Comparison of ENCODE assay signal across 9 mouse cellular contexts in the genomic region with DNA sequence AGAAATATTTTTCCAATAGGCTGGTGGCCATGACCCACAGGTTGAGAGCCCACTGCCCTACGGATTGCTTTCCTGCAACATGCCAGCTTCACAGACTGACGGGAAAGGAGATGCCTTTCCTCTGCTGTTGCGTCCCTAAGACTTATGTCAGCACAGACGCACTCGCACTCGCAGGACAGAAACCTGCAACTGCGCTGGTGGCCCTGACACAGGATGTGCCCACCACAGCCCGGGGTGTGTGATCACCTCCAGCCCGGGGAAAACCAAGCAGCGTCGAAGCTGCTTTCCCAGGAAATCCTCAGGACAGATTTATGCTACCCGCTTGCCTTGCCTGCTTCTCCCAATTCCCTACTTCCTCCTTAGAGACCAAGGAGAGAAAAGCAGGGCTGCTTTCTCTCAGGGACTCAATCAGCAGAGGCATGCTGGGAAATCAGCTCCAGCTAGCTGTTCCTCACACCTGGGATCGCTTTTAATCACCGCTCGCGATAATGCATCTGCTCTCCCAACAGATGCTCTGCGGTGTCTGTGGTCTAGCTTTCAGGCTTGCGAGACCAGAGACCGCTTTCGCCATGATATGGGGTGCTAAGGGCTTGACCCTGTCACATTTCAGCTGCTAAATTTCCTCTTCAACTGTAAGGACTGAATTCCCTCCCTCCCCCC. TPM values are rescaled to one million over a fixed set of nuclear protein-coding genes. Genes with fewer than 3 reads are reported as not detected.
DNase-seq lines count a peak whose midpoint lies in the region; ATAC-seq and TF ChIP-seq lines count a peak whose summit lies in the region.
"Had no signal": no experiment of that assay in that cellular context is flagged by ENCODE, and none has a peak within 500 bp of the region (broad histone marks: within the 10 kb centered on the region; RNA-seq: fewer than 3 reads in every experiment).

No protein-coding gene starts in this region.

- 9% methylated on average over 20 of the region's 20 CpGs for WGBS in heart, postnatal 0 days
- WGBS in heart, adult 2 months: 16% methylated on average over 20 of the region's 20 CpGs
- WGBS in forebrain, embryonic 15.5 days: 36% methylated on average over 20 of the region's 20 CpGs
- WGBS in liver, embryonic 14.5 days (ENCODE audit: insufficient replicate concordance): 6% methylated on average over 20 of the region's 20 CpGs

- ATAC-seq in heart, postnatal 0 days (ENCODE audit: insufficient read depth, low read depth): no peak
- peak; percentile 43; the same call in 1 of the 2 replicates for ATAC-seq in forebrain, embryonic 15.5 days (replicated peaks)
- ATAC-seq in liver, embryonic 14.5 days (ENCODE audit: insufficient read depth): no peak

- no peaks in the 10 kb centered on the region for H3K27me3 ChIP-seq in heart, postnatal 0 days (ENCODE audit: control insufficient read depth, insufficient read depth, low read length)
- no peaks in the 10 kb centered on the region for H3K27me3 ChIP-seq in heart, adult 2 months (ENCODE audit: control insufficient read depth, insufficient read depth, low read length)
- H3K27me3 ChIP-seq in forebrain, embryonic 15.5 days: no peaks in the 10 kb centered on the region
- no peaks in the 10 kb centered on the region for H3K27me3 ChIP-seq in liver, embryonic 14.5 days (ENCODE audit: control insufficient read depth, insufficient read depth, low read length)

- TF ChIP-seq EP300 in heart, postnatal 0 days (IDR thresholded peaks at IDR 0.05; ENCODE audit: low read depth): no peak
- no peak for TF ChIP-seq EP300 in heart, adult 2 months (IDR thresholded peaks at IDR 0.05; ENCODE audit: insufficient read depth, low read depth, low read length)
- TF ChIP-seq EP300 in liver, embryonic 14.5 days (IDR thresholded peaks at IDR 0.05; ENCODE audit: low read depth): no peak

- no peak for DNase-seq in heart, postnatal 0 days (ENCODE audit: low spot score)
- no peak for DNase-seq in heart, adult 2 months
- peak; percentile 67 for DNase-seq in brain, adult 2 months (ENCODE audit: low read depth, low spot score)
- DNase-seq in liver, embryonic 14.5 days (ENCODE audit: low read depth in 3 of 3, low spot score in 3 of 3): no peak
- DNase-seq in thymus, postnatal 0 days (ENCODE audit: low spot score): peak; percentile 43
- DNase-seq in urinary bladder, adult 2 months (ENCODE audit: low spot score): no peak
- no peak for DNase-seq in gastrocnemius, postnatal 36 days

- no peak overlapping the region for H3K27ac ChIP-seq in heart, postnatal 0 days (ENCODE audit: low read depth)
- no peak overlapping the region for H3K27ac ChIP-seq in heart, adult 2 months
- H3K27ac ChIP-seq in forebrain, embryonic 15.5 days (replicated peaks): peak overlapping the region; percentile 63
- no peak overlapping the region for H3K27ac ChIP-seq in liver, embryonic 14.5 days

- 0 out of 2 replicates have a peak, but pooled peaks cover 3% of the 10 kb centered on the region for H3K4me1 ChIP-seq in heart, postnatal 0 days (ENCODE audit: control insufficient read depth, insufficient read depth)
- no peaks in the 10 kb centered on the region for H3K4me1 ChIP-seq in heart, adult 2 months (ENCODE audit: control insufficient read depth, insufficient read depth, low read length)
- peaks cover 6% of the 10 kb centered on the region for H3K4me1 ChIP-seq in forebrain, embryonic 15.5 days
- H3K4me1 ChIP-seq in liver, embryonic 14.5 days (replicated peaks; ENCODE audit: control insufficient read depth in 2 of 2, insufficient read depth in 2 of 2, low read length in 1 of 2): peaks cover 0 to 1% of the 10 kb centered on the region in 2 experiments; a peak in 1 of 4 replicates

- peak overlapping the region; percentile 39; the same call in 1 of the 2 replicates for H3K9ac ChIP-seq in heart, postnatal 0 days (replicated peaks; ENCODE audit: low read depth, low read length)
- no peak overlapping the region for H3K9ac ChIP-seq in heart, adult 2 months (ENCODE audit: low read depth, low read length)
- H3K9ac ChIP-seq in forebrain, embryonic 15.5 days (replicated peaks): peak overlapping the region; percentile 42
- no peak overlapping the region for H3K9ac ChIP-seq in liver, embryonic 14.5 days (replicated peaks)

- no peak for TF ChIP-seq POLR2A in heart, adult 2 months (IDR thresholded peaks at IDR 0.05; ENCODE audit: insufficient read depth, low read depth, low read length)

- H3K79me2 ChIP-seq in heart, adult 2 months (replicated peaks; ENCODE audit: control insufficient read depth, insufficient read depth, low read length): no peaks in the 10 kb centered on the region

- 0 out of 2 replicates have a peak, but pooled peaks cover 5% of the 10 kb centered on the region for H3K9me3 ChIP-seq in heart, postnatal 0 days (replicated peaks; ENCODE audit: control insufficient read depth, low read length)
- no peaks in the 10 kb centered on the region for H3K9me3 ChIP-seq in forebrain, embryonic 15.5 days
- no peaks in the 10 kb centered on the region for H3K9me3 ChIP-seq in liver, embryonic 14.5 days (ENCODE audit: control insufficient read depth, low read length)

- peak overlapping the region; percentile 57 for H3K4me2 ChIP-seq in heart, postnatal 0 days (ENCODE audit: low read depth, low read length)
- H3K4me2 ChIP-seq in forebrain, embryonic 15.5 days (replicated peaks): peak overlapping the region; percentile 41
- H3K4me2 ChIP-seq in liver, embryonic 14.5 days (ENCODE audit: low read depth): peak overlapping the region; percentile 8; the same call in 1 of the 2 replicates

- intact Hi-C loops in heart, adult 2 months (cut with DNase I): no loop called here
- intact Hi-C loops in gastrocnemius, postnatal 36 days (cut with DNase I): loop anchor here (10.0 kb wide), 1 partner anchor 667 kb away; no protein-coding TSS in a partner anchor

- no peaks in the 10 kb centered on the region for H3K36me3 ChIP-seq in heart, postnatal 0 days (replicated peaks; ENCODE audit: control insufficient read depth, insufficient read depth, low read length)
- no peaks in the 10 kb centered on the region for H3K36me3 ChIP-seq in heart, adult 2 months (ENCODE audit: control insufficient read depth, insufficient read depth, low read length)
- H3K36me3 ChIP-seq in forebrain, embryonic 15.5 days: no peaks in the 10 kb centered on the region
- no peaks in the 10 kb centered on the region for H3K36me3 ChIP-seq in liver, embryonic 14.5 days (replicated peaks; ENCODE audit: control insufficient read depth, insufficient read depth, low read depth)

- TF ChIP-seq CTCF in heart, postnatal 0 days (IDR thresholded peaks at IDR 0.05; ENCODE audit: low read depth): no peak
- no peak for TF ChIP-seq CTCF in heart, adult 2 months (IDR thresholded peaks at IDR 0.05)
- TF ChIP-seq CTCF in liver, embryonic 14.5 days (IDR thresholded peaks at IDR 0.05; ENCODE audit: low read depth): no peak

- peak overlapping the region; percentile 22 for H3K4me3 ChIP-seq in heart, postnatal 0 days (ENCODE audit: low read depth, low read length)
- H3K4me3 ChIP-seq in heart, adult 2 months: no peak overlapping the region
- peak overlapping the region; percentile 24 for H3K4me3 ChIP-seq in forebrain, embryonic 15.5 days
- H3K4me3 ChIP-seq in liver, embryonic 14.5 days (ENCODE audit: insufficient read depth in 1 of 2, low read depth in 2 of 2, low read length in 2 of 2): no peak overlapping the region

RNA-seq across cellular contexts. Expression of gene Optn, which starts 34.1 kb away (rescaled TPM):
- total RNA-seq in heart, postnatal 0 days (2014; rRNA removed; ENCODE audit: low replicate concordance): 22.8 and 38.4 TPM in 2 replicates
- 20.2 and 23.2 TPM in 2 replicates for polyA plus RNA-seq in heart, postnatal 0 days (2015; fragmentation: Nextera tagmentation; extraction: Ambion mirVana)
- 10 to 100 TPM; 76.3 to 100.0 TPM for total RNA-seq in heart, adult 2 months (2021)
- 16.5 and 18.6 TPM in 2 replicates for polyA plus RNA-seq in heart, adult 2 months (2012; rRNA removed)
- 5.7 and 6.6 TPM in 2 replicates for polyA plus RNA-seq in forebrain, embryonic 15.5 days (2015; fragmentation: Nextera tagmentation; extraction: Ambion mirVana)
- polyA plus RNA-seq in liver, embryonic 14.5 days (2012; rRNA removed): 3.5 and 6.4 TPM in 2 replicates
- 15.3 and 15.6 TPM in 2 replicates for polyA plus RNA-seq in liver, embryonic 14.5 days (2014; fragmentation: Nextera tagmentation; extraction: Ambion mirVana)
- 3.2 and 4.0 TPM in 2 replicates for polyA plus RNA-seq in thymus, postnatal 0 days (2015; fragmentation: Nextera tagmentation; extraction: Ambion mirVana)
- 10.0 and 18.1 TPM in 2 replicates for polyA plus RNA-seq in urinary bladder, adult 2 months (2012; rRNA removed)
- 10 to 100 TPM; 66.8 to 73.0 TPM for total RNA-seq in gastrocnemius, postnatal 36 days (2021)

RNA-seq across cellular contexts. Expression of gene Ccdc3, which starts 39.7 kb away (rescaled TPM):
- 7.3 and 9.7 TPM in 2 replicates for total RNA-seq in heart, postnatal 0 days (2014; rRNA removed; ENCODE audit: low replicate concordance)
- polyA plus RNA-seq in heart, postnatal 0 days (2015; fragmentation: Nextera tagmentation; extraction: Ambion mirVana): 3.5 and 3.7 TPM in 2 replicates
- 1 to 10 TPM; 3.9 to 4.0 TPM for total RNA-seq in heart, adult 2 months (2021)
- polyA plus RNA-seq in heart, adult 2 months (2012; rRNA removed): 5.0 and 6.6 TPM in 2 replicates
- polyA plus RNA-seq in forebrain, embryonic 15.5 days (2015; fragmentation: Nextera tagmentation; extraction: Ambion mirVana): 3.4 and 3.8 TPM in 2 replicates
- 2.2 and 2.7 TPM in 2 replicates for polyA plus RNA-seq in liver, embryonic 14.5 days (2012; rRNA removed)
- 2.7 and 3.0 TPM in 2 replicates for polyA plus RNA-seq in liver, embryonic 14.5 days (2014; fragmentation: Nextera tagmentation; extraction: Ambion mirVana)
- polyA plus RNA-seq in thymus, postnatal 0 days (2015; fragmentation: Nextera tagmentation; extraction: Ambion mirVana): 0.29 and 0.32 TPM in 2 replicates
- 33.4 and 51.8 TPM in 2 replicates for polyA plus RNA-seq in urinary bladder, adult 2 months (2012; rRNA removed)
- total RNA-seq in gastrocnemius, postnatal 36 days (2021): 1 to 10 TPM; 4.7 to 5.9 TPM
- total RNA-seq: MEL had no signal

Comparison
In these comparisons a context has a peak if more than half of its experiments do, and no peak if none do; other contexts are left out.
1. H3K4me3 ChIP-seq: peak in heart, postnatal 0 days (single experiment) and forebrain, embryonic 15.5 days (single experiment); none in heart, adult 2 months (single experiment) and liver, embryonic 14.5 days (0 of 2).
2. H3K9ac ChIP-seq: peak in heart, postnatal 0 days (single experiment) and forebrain, embryonic 15.5 days (single experiment); none in heart, adult 2 months (single experiment) and liver, embryonic 14.5 days (single experiment).
3. DNase-seq: peak in brain, adult 2 months (single experiment) and thymus, postnatal 0 days (single experiment); none in heart, postnatal 0 days (single experiment), heart, adult 2 months (0 of 2), liver, embryonic 14.5 days (0 of 3), urinary bladder, adult 2 months (single experiment) and gastrocnemius, postnatal 36 days (0 of 2).
4. Peak in every context shown above with its lines, with median percentiles within 50 percentile points of each other: H3K4me2 ChIP-seq.